Mouse (Mus musculus): ENCODE measurements around the gene Ppp2r5c. TPM values are rescaled to one million over a fixed set of nuclear protein-coding genes. Genes with fewer than 3 reads are reported as not detected.

Gene Ppp2r5c
- polyA plus RNA-seq, 1 experiment from 2014 or later, result 148 TPM

GRCm38 (mm10) chr12:110480701-110481100 lies 33.8 kb downstream of the Ppp2r5c start:
- no peak for DNase-seq (ENCODE audit: low spot score)
- Histone ChIP-seq H3K36me3 (peaks cover 25% of the 10 kb centered on the region), H3K27me3 (ENCODE audit: low read depth, poor library complexity, severe bottlenecking) (no peaks in the 10 kb centered on the region), H3K27ac (no peak overlapping the region), H3K4me1 (peaks cover 17% of the 10 kb centered on the region), H3K9me3 (replicated peaks) (no peaks in the 10 kb centered on the region), H3K4me3 (no peak overlapping the region)
- WGBS, result 84% methylated on average over 4 of the region's 4 CpGs

DNA sequence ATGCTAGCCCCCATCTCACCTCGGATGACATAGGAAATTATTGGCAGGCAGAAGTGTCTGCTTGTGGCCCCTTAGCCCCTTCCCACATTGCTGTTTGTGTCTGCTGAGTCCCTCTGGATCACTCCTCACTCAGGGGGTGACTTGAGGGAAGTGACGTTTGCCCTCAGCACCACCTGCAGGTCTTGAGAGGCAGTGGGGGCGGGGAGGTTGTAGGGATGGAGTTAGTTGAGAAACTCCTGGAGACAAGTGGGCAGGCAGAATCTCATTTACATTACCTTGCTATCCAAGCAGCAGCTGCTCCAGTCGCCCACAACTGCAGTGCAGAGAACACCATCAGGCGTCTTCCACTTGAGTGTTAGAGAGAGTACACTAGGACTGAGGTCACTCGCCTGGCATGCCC lies 36.8 kb downstream of the Ppp2r5c start:
- Histone ChIP-seq H3K27ac (0 out of 2 replicates have a peak overlapping the region, but pooled peaks have one; percentile 6), H3K4me1 (peaks cover 38% of the 10 kb centered on the region), H3K4me3 (no peak overlapping the region), H3K9me3 (replicated peaks) (no peaks in the 10 kb centered on the region), H3K36me3 (peaks cover 24% of the 10 kb centered on the region), H3K27me3 (ENCODE audit: low read depth, poor library complexity, severe bottlenecking) (no peaks in the 10 kb centered on the region)
- DNase-seq (ENCODE audit: low spot score), result no peak
- WGBS, result 27% methylated on average over 6 of the region's 6 CpGs

GRCm38 (mm10) chr12:110484824-110485584 lies 38.1 kb downstream of the Ppp2r5c start:
- H3K27ac ChIP-seq, result peak overlapping the region; percentile 97
- no peaks in the 10 kb centered on the region for H3K27me3 ChIP-seq (ENCODE audit: low read depth, poor library complexity, severe bottlenecking)
- peaks cover 38% of the 10 kb centered on the region for H3K4me1 ChIP-seq
- peaks cover 29% of the 10 kb centered on the region for H3K36me3 ChIP-seq
- no peak for DNase-seq (ENCODE audit: low spot score)
- no peaks in the 10 kb centered on the region for H3K9me3 ChIP-seq (replicated peaks)
- peak overlapping the region; percentile 77 for H3K4me3 ChIP-seq
- WGBS, result 4% methylated on average over 17 of the region's 17 CpGs

DNA sequence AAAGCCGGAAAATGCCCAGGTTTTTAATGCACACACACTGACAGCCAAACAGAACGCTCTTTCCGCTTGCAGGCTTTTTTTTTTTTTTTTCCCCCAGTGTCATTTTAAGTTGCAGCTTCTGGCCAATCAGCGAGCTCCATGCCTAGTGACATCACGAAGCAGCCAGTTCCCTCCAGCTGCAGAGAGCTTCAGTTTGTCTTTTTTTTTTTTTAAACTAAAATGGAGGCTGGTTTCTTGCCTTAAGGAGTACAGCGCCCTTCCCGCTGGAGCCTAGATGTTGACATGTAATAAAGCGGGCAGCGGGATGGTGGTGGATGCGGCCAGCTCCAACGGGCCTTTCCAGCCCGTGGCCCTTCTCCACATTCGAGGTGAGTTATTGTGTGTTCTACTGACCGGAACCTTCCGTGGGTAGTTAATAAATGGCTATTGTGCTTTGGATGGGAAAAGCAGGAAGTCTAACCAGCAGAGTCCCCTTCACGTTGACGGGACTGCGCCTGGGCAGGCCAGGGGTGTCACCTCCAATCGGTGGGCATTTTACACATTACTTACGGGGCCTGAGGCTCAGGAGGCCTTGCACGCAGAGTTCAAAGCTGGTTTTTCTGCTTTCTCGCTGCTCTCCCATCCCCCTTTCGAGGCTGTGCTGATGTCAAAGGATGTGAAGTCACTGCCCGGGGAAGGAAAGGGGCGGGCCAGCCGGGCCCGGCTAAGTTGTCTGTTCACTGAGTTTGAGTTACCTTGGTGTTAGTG lies 38.8 kb downstream of the Ppp2r5c start:
- Histone ChIP-seq H3K4me3 (peak overlapping the region; percentile 77), H3K27ac (peak overlapping the region; percentile 97), H3K4me1 (peaks cover 38% of the 10 kb centered on the region), H3K36me3 (peaks cover 36% of the 10 kb centered on the region), H3K9me3 (replicated peaks) (no peaks in the 10 kb centered on the region), H3K27me3 (ENCODE audit: low read depth, poor library complexity, severe bottlenecking) (no peaks in the 10 kb centered on the region)
- DNase-seq (ENCODE audit: low spot score), result peak; percentile 81
- WGBS, result under 1% methylated on average over 27 of the region's 27 CpGs

DNA sequence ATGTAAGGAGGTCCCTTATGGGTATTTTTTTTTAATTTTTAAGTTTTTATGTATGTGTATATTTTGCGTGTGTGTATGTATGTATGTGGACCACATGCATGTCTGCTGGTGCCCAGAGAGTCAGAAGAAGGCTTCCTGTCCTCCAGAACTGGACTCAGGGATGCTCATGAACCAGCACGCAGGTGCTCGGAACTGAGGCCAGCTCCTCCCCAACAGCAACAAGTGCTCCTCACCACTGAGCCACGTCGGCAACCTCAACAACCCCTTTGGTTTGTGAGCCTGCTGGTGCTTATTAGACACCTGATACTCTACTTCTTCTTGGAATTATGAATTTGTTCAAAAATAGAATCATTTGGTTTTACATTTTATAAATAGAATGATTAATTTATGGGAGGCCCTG lies 39.9 kb downstream of the Ppp2r5c start:
- Histone ChIP-seq H3K4me1 (peaks cover 38% of the 10 kb centered on the region), H3K36me3 (peaks cover 36% of the 10 kb centered on the region), H3K27me3 (ENCODE audit: low read depth, poor library complexity, severe bottlenecking) (no peaks in the 10 kb centered on the region), H3K4me3 (peak overlapping the region; percentile 77), H3K27ac (no peak overlapping the region), H3K9me3 (replicated peaks) (no peaks in the 10 kb centered on the region)
- no peak for DNase-seq (ENCODE audit: low spot score)
- WGBS, result 91% methylated on average over 5 of the region's 5 CpGs

- H3K4me1 ChIP-seq, result peaks cover 38% of the 10 kb centered on the region
- no peak overlapping the region for H3K27ac ChIP-seq
- H3K27me3 ChIP-seq (ENCODE audit: low read depth, poor library complexity, severe bottlenecking), result no peaks in the 10 kb centered on the region
- H3K36me3 ChIP-seq, result peaks cover 30% of the 10 kb centered on the region
- WGBS, result 72% methylated on average over 9 of the region's 9 CpGs
- no peaks in the 10 kb centered on the region for H3K9me3 ChIP-seq (replicated peaks)
- H3K4me3 ChIP-seq, result no peak overlapping the region
- no peak for DNase-seq (ENCODE audit: low spot score)
These were observed 41.1 kb downstream of the Ppp2r5c start for GRCm38 (mm10) chr12:110488031-110488430.

DNA sequence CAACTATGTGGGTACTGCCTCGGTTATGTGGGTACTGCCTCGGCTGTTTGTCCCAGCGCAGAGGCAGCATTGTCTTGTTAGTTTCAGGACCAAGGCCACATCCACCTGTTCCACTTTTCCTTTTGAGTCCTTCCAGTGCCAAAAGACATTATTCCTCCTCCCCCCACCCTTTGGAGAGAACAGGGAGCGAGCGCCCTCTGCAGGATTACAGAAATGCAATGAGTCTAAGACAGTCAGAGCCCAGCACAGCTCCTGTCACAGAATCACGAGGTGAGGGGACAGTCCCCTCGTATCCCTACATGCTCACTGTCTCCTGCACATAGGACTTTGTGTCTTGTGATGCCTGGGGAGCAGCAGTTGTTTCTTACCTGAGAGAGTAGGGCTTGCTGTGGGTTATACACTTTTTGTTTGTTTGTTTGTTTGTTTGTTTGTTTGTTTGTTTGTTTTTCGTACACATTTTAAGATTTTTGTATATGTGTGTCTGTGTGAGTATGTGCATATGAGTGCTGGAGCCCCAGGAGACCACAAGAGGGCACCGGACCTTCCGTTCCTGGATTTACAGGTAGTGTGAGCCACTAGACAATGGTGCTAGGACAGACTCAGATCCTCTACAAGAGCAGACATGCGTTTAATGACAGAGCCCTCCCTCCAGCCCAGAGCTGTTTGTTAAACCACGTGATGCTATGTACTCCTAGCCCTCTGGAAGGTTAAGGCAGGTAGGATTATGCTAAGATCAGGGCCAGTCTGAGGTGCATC lies 43.2 kb downstream of the Ppp2r5c start:
- 91% methylated on average over 12 of the region's 12 CpGs for WGBS
- no peaks in the 10 kb centered on the region for H3K27me3 ChIP-seq (ENCODE audit: low read depth, poor library complexity, severe bottlenecking)
- no peak overlapping the region for H3K4me3 ChIP-seq
- H3K36me3 ChIP-seq, result peaks cover 35% of the 10 kb centered on the region
- H3K4me1 ChIP-seq, result peaks cover 23% of the 10 kb centered on the region
- no peak for DNase-seq (ENCODE audit: low spot score)
- H3K27ac ChIP-seq, result no peak overlapping the region
- no peaks in the 10 kb centered on the region for H3K9me3 ChIP-seq (replicated peaks)

GRCm38 (mm10) chr12:110492436-110492835 lies 45.5 kb downstream of the Ppp2r5c start:
- no peak overlapping the region for H3K27ac ChIP-seq
- peaks cover 19% of the 10 kb centered on the region for H3K4me1 ChIP-seq
- DNase-seq (ENCODE audit: low spot score), result no peak
- no peaks in the 10 kb centered on the region for H3K9me3 ChIP-seq (replicated peaks)
- H3K27me3 ChIP-seq (ENCODE audit: low read depth, poor library complexity, severe bottlenecking), result no peaks in the 10 kb centered on the region
- peaks cover 36% of the 10 kb centered on the region for H3K36me3 ChIP-seq
- 93% methylated on average over 5 of the region's 5 CpGs for WGBS
- no peak overlapping the region for H3K4me3 ChIP-seq

DNA sequence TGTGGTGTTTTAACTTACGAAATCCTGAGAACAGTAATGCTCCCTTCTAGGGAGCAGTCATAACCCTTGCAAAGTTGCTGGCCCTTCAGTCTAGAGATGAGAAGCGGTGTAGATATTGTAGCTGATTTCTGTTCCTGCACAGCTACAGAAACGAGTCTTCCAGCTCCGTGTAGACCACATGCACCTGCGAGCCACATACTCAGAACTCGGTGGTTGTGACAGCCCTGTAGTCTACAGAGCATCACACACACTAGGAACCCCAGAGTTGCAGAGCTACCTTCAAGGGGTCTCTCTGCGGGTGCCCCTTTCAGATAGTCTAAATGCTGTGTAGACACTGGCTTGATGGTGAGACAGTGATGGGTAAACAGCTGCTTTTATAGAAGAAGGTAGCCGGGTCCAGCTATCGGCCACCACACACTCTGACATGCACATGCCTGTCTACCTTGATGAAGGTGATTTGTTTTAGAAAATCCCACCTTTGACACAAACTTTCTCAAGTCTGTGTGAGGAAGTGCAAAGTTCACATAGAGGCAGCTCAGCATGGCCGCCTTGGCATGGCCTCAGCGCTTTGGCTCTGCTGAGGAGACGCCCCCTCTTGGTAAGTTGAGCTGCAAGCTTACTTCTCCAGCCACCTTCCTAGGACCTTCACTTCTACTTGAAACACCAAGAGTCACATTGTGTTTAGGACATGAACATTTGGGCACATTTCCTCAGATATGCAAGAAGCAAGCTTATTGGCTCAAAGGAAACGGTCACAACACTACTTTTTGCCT lies 46.9 kb downstream of the Ppp2r5c start:
- Histone ChIP-seq H3K4me3 (no peak overlapping the region), H3K27ac (no peak overlapping the region), H3K9me3 (replicated peaks) (no peaks in the 10 kb centered on the region), H3K27me3 (ENCODE audit: low read depth, poor library complexity, severe bottlenecking) (no peaks in the 10 kb centered on the region), H3K36me3 (peaks cover 30% of the 10 kb centered on the region), H3K4me1 (peaks cover 21% of the 10 kb centered on the region)
- DNase-seq (ENCODE audit: low spot score), result no peak
- WGBS, result 95% methylated on average over 13 of the region's 13 CpGs

GRCm38 (mm10) chr12:110494846-110495245 lies 47.9 kb downstream of the Ppp2r5c start:
- H3K4me3 ChIP-seq, result no peak overlapping the region
- WGBS, result 79% methylated on average over 2 of the region's 2 CpGs
- no peak overlapping the region for H3K27ac ChIP-seq
- no peaks in the 10 kb centered on the region for H3K27me3 ChIP-seq (ENCODE audit: low read depth, poor library complexity, severe bottlenecking)
- peaks cover 22% of the 10 kb centered on the region for H3K4me1 ChIP-seq
- no peak for DNase-seq (ENCODE audit: low spot score)
- H3K36me3 ChIP-seq, result peaks cover 19% of the 10 kb centered on the region
- H3K9me3 ChIP-seq (replicated peaks), result no peaks in the 10 kb centered on the region

GRCm38 (mm10) chr12:110495260-110495659 lies 48.3 kb downstream of the Ppp2r5c start:
- H3K27ac ChIP-seq, result no peak overlapping the region

GRCm38 (mm10) chr12:110496016-110496415 lies 49.1 kb downstream of the Ppp2r5c start:
- H3K4me3 ChIP-seq, result no peak overlapping the region
- 62% methylated on average over 5 of the region's 5 CpGs for WGBS
- H3K9me3 ChIP-seq (replicated peaks), result no peaks in the 10 kb centered on the region
- H3K27ac ChIP-seq, result no peak overlapping the region
- no peaks in the 10 kb centered on the region for H3K27me3 ChIP-seq (ENCODE audit: low read depth, poor library complexity, severe bottlenecking)
- peaks cover 16% of the 10 kb centered on the region for H3K36me3 ChIP-seq
- peaks cover 22% of the 10 kb centered on the region for H3K4me1 ChIP-seq
- DNase-seq (ENCODE audit: low spot score), result no peak

More at GRCm38 (mm10) chr12:110495260-110495659, 48.3 kb downstream of the Ppp2r5c start:
- 96% methylated on average over 8 of the region's 8 CpGs for WGBS
- Histone ChIP-seq H3K4me1 (peaks cover 22% of the 10 kb centered on the region), H3K27me3 (ENCODE audit: low read depth, poor library complexity, severe bottlenecking) (no peaks in the 10 kb centered on the region), H3K36me3 (peaks cover 19% of the 10 kb centered on the region), H3K9me3 (replicated peaks) (no peaks in the 10 kb centered on the region), H3K4me3 (no peak overlapping the region)
- DNase-seq (ENCODE audit: low spot score), result no peak
